Mouse (Mus musculus): ENCODE data around the gene Mpp5. TPM values are rescaled to one million over a fixed set of nuclear protein-coding genes. Genes with fewer than 3 reads are reported as not detected.

The Mpp5 gene
- total and polyA plus RNA-seq, 2 experiments from 2014 or later: 12.2 to 20.3 TPM

GRCm38 (mm10) chr12:78801836-78802235 lies 53.1 kb downstream of the Mpp5 start:
- H3K36me3 ChIP-seq (ENCODE audit: insufficient read depth, low read length): no peaks in the 10 kb centered on the region
- no peak overlapping the region for H3K4me3 ChIP-seq (ENCODE audit: low read depth, low read length)
- no peaks in the 10 kb centered on the region for H3K4me1 ChIP-seq (ENCODE audit: insufficient read depth, low read length)
- DNase-seq (ENCODE audit: low spot score) (no peak), ATAC-seq (ENCODE audit: low FRiP score) (no peak)
- no peak overlapping the region for H3K9ac ChIP-seq (replicated peaks; ENCODE audit: low read length, poor library complexity, severe bottlenecking)
- no peak overlapping the region for H3K4me2 ChIP-seq (ENCODE audit: low read depth, low read length, poor library complexity, severe bottlenecking)
- TF ChIP-seq CTCF (IDR thresholded peaks at IDR 0.05): no peak
- no peaks in the 10 kb centered on the region for H3K9me3 ChIP-seq (ENCODE audit: low read length)
- H3K27me3 ChIP-seq (ENCODE audit: insufficient read depth, low read length): no peaks in the 10 kb centered on the region
- H3K27ac ChIP-seq (ENCODE audit: low read depth, low read length): no peak overlapping the region

GRCm38 (mm10) chr12:78814437-78814836 lies 65.7 kb downstream of the Mpp5 start:
- DNase-seq (ENCODE audit: low spot score) (peak; percentile 19), ATAC-seq (ENCODE audit: low FRiP score) (no peak)
- Histone ChIP-seq H3K4me2 (ENCODE audit: low read depth, low read length, poor library complexity, severe bottlenecking) (no peak overlapping the region), H3K27me3 (ENCODE audit: insufficient read depth, low read length) (no peaks in the 10 kb centered on the region), H3K9ac (replicated peaks; ENCODE audit: low read length, poor library complexity, severe bottlenecking) (no peak overlapping the region), H3K4me1 (ENCODE audit: insufficient read depth, low read length) (no peaks in the 10 kb centered on the region), H3K36me3 (ENCODE audit: insufficient read depth, low read length) (no peaks in the 10 kb centered on the region), H3K4me3 (ENCODE audit: low read depth, low read length) (no peak overlapping the region), H3K9me3 (ENCODE audit: low read length) (no peaks in the 10 kb centered on the region), H3K27ac (ENCODE audit: low read depth, low read length) (no peak overlapping the region)
- TF ChIP-seq CTCF (IDR thresholded peaks at IDR 0.05): peak; percentile 52

- 93% methylated on average over 2 of the region's 2 CpGs for WGBS
Observed at GRCm38 (mm10) chr12:78834496-78834895, 85.8 kb downstream of the Mpp5 start.

GRCm38 (mm10) chr12:78839906-78840305 lies 91.2 kb downstream of the Mpp5 start:
- H3K4me2 ChIP-seq (ENCODE audit: low read depth, low read length, poor library complexity, severe bottlenecking): no peak overlapping the region
- TF ChIP-seq CTCF (IDR thresholded peaks at IDR 0.05): no peak
- DNase-seq (ENCODE audit: low spot score): no peak
- WGBS: 84% methylated on average over 4 of the region's 4 CpGs
- H3K27me3 ChIP-seq (ENCODE audit: insufficient read depth, low read length): no peaks in the 10 kb centered on the region
- no peak for ATAC-seq (ENCODE audit: low FRiP score)
- H3K27ac ChIP-seq (ENCODE audit: low read depth, low read length): no peak overlapping the region
- no peaks in the 10 kb centered on the region for H3K9me3 ChIP-seq (ENCODE audit: low read length)
- H3K9ac ChIP-seq (replicated peaks; ENCODE audit: low read length, poor library complexity, severe bottlenecking): no peak overlapping the region
- H3K36me3 ChIP-seq (ENCODE audit: insufficient read depth, low read length): peaks cover 30% of the 10 kb centered on the region
- H3K4me3 ChIP-seq (ENCODE audit: low read depth, low read length): no peak overlapping the region
- no peaks in the 10 kb centered on the region for H3K4me1 ChIP-seq (ENCODE audit: insufficient read depth, low read length)

More at GRCm38 (mm10) chr12:78834496-78834895, 85.8 kb downstream of the Mpp5 start:
- DNase-seq (ENCODE audit: low spot score) (no peak), ATAC-seq (ENCODE audit: low FRiP score) (no peak)
- Histone ChIP-seq H3K9me3 (ENCODE audit: low read length) (no peaks in the 10 kb centered on the region), H3K27me3 (ENCODE audit: insufficient read depth, low read length) (no peaks in the 10 kb centered on the region), H3K9ac (replicated peaks; ENCODE audit: low read length, poor library complexity, severe bottlenecking) (no peak overlapping the region), H3K4me3 (ENCODE audit: low read depth, low read length) (no peak overlapping the region), H3K4me2 (ENCODE audit: low read depth, low read length, poor library complexity, severe bottlenecking) (no peak overlapping the region), H3K36me3 (ENCODE audit: insufficient read depth, low read length) (peaks cover 17% of the 10 kb centered on the region), H3K4me1 (ENCODE audit: insufficient read depth, low read length) (no peaks in the 10 kb centered on the region), H3K27ac (ENCODE audit: low read depth, low read length) (no peak overlapping the region)
- TF ChIP-seq CTCF (IDR thresholded peaks at IDR 0.05): no peak

- ATAC-seq (ENCODE audit: low FRiP score) (no peak), DNase-seq (ENCODE audit: low spot score) (no peak)
- no peak overlapping the region for H3K9ac ChIP-seq (replicated peaks; ENCODE audit: low read length, poor library complexity, severe bottlenecking)
- peaks cover 23% of the 10 kb centered on the region for H3K36me3 ChIP-seq (ENCODE audit: insufficient read depth, low read length)
- no peaks in the 10 kb centered on the region for H3K27me3 ChIP-seq (ENCODE audit: insufficient read depth, low read length)
- H3K4me2 ChIP-seq (ENCODE audit: low read depth, low read length, poor library complexity, severe bottlenecking): no peak overlapping the region
- 89% methylated on average over 1 of the region's 1 CpGs for WGBS
- no peaks in the 10 kb centered on the region for H3K9me3 ChIP-seq (ENCODE audit: low read length)
- TF ChIP-seq CTCF (IDR thresholded peaks at IDR 0.05): no peak
- H3K4me3 ChIP-seq (ENCODE audit: low read depth, low read length): no peak overlapping the region
- no peak overlapping the region for H3K27ac ChIP-seq (ENCODE audit: low read depth, low read length)
- H3K4me1 ChIP-seq (ENCODE audit: insufficient read depth, low read length): no peaks in the 10 kb centered on the region
Observed at GRCm38 (mm10) chr12:78842429-78842828, 93.7 kb downstream of the Mpp5 start.

- no peak overlapping the region for H3K9ac ChIP-seq (replicated peaks; ENCODE audit: low read length, poor library complexity, severe bottlenecking)
- peaks cover 25% of the 10 kb centered on the region for H3K36me3 ChIP-seq (ENCODE audit: insufficient read depth, low read length)
- H3K4me1 ChIP-seq (ENCODE audit: insufficient read depth, low read length): no peaks in the 10 kb centered on the region
- no peak overlapping the region for H3K4me2 ChIP-seq (ENCODE audit: low read depth, low read length, poor library complexity, severe bottlenecking)
- no peaks in the 10 kb centered on the region for H3K27me3 ChIP-seq (ENCODE audit: insufficient read depth, low read length)
- H3K9me3 ChIP-seq (ENCODE audit: low read length): no peaks in the 10 kb centered on the region
- no peak for ATAC-seq (ENCODE audit: low FRiP score)
- no peak overlapping the region for H3K27ac ChIP-seq (ENCODE audit: low read depth, low read length)
- H3K4me3 ChIP-seq (ENCODE audit: low read depth, low read length): no peak overlapping the region
- DNase-seq (ENCODE audit: low spot score): no peak
- TF ChIP-seq CTCF (IDR thresholded peaks at IDR 0.05): no peak
- WGBS: 89% methylated on average over 4 of the region's 4 CpGs
Observed at GRCm38 (mm10) chr12:78848246-78848645, 99.5 kb downstream of the Mpp5 start.

All from midbrain, postnatal 0 days (tissue).